Mouse (Mus musculus) kidney, adult 2 months (tissue): ENCODE measurements around the gene Hopx. TPM values are rescaled to one million over a fixed set of nuclear protein-coding genes. Genes with fewer than 3 reads are reported as not detected.

Source experiments
- DNase-seq: peaks from one replicate; pipeline ENCODE4 v3.0.0; 2021
- H3K27ac ChIP-seq: fragments of 200-500 bp; 2 replicates; pipeline ENCODE4 v1.5.1; 2012; ENCODE audit warnings: low read depth, low read length, control low read depth, inconsistent platforms; ENCODE audit not compliant: insufficient read depth
- H3K27me3 ChIP-seq: fragments of 200-500 bp; replicated peaks from 2 replicates; pipeline ENCODE4 v1.6.1; 2012; ENCODE audit warnings: mild to moderate bottlenecking, moderate library complexity, low read length, inconsistent platforms; ENCODE audit not compliant: control insufficient read depth, insufficient read depth
- H3K36me3 ChIP-seq: fragments of 200-500 bp; 2 replicates; pipeline ENCODE4 v1.6.1; 2012; ENCODE audit warnings: mild to moderate bottlenecking, moderate library complexity, low read length, inconsistent platforms; ENCODE audit not compliant: control insufficient read depth, insufficient read depth
- H3K4me1 ChIP-seq: fragments of 200-500 bp; 2 replicates; pipeline ENCODE4 v1.6.1; 2011; ENCODE audit warnings: low read length; ENCODE audit not compliant: control insufficient read depth, insufficient read depth
- H3K4me3 ChIP-seq: fragments of 200-500 bp; 2 replicates; pipeline ENCODE4 v1.5.1; 2011; ENCODE audit warnings: mild to moderate bottlenecking, low read depth, low read length, control low read depth; ENCODE audit not compliant: insufficient read depth
- CTCF ChIP-seq: fragments of 200-500 bp; conservative IDR thresholded peaks from 2 replicates; pipeline ENCODE4 v1.5.1; 2011; ENCODE audit warnings: low read depth, mild to moderate bottlenecking, control low read depth, low read length, moderate library complexity, mixed read lengths; ENCODE audit not compliant: insufficient read depth, insufficient read length
- POLR2A ChIP-seq: fragments of 200-500 bp; IDR thresholded peaks from one replicate; pipeline ENCODE4 v1.6.1; 2011; ENCODE audit warnings: low read depth, low read length, control low read depth
- WGBS: fragments of 180-500 bp; shearing (Covaris S2); methylation state at CpG from one replicate; pipeline ENCODE4 v1.1.7; 2018; 5-methylcytosine and 5-hydroxymethylcytosine counted together
- polyA plus RNA-seq: library from polyadenylated mRNA; depleted of rRNA; stranded (reverse); fragments of >200 nt; gene quantifications from 2 replicates; pipeline ENCODE4 v1.2.3, GENCODE M21; 2012

Hopx gene
- polyA plus RNA-seq, 1 experiment = 14.2 TPM

- no peak for DNase-seq
- no peaks in the 10 kb centered on the region for H3K36me3 ChIP-seq
- no peaks in the 10 kb centered on the region for H3K27me3 ChIP-seq
- no peak overlapping the region for H3K27ac ChIP-seq
- TF ChIP-seq CTCF = no peak
- TF ChIP-seq POLR2A = no peak
- no peak overlapping the region for H3K4me3 ChIP-seq
- 50% methylated on average over 4 of the region's 4 CpGs for WGBS
- H3K4me1 ChIP-seq = no peaks in the 10 kb centered on the region
Observed at GRCm38 (mm10) chr5:77124165-77124564, 9.2 kb upstream of the Hopx start.

- no peaks in the 10 kb centered on the region for H3K27me3 ChIP-seq
- H3K36me3 ChIP-seq = no peaks in the 10 kb centered on the region
- 34% methylated on average over 9 of the region's 9 CpGs for WGBS
- TF ChIP-seq CTCF (no peak), POLR2A (no peak)
- no peak overlapping the region for H3K27ac ChIP-seq
- H3K4me1 ChIP-seq = no peaks in the 10 kb centered on the region
- no peak for DNase-seq
- no peak overlapping the region for H3K4me3 ChIP-seq
Observed at GRCm38 (mm10) chr5:77123597-77123996, 8.7 kb upstream of the Hopx start.

DNA sequence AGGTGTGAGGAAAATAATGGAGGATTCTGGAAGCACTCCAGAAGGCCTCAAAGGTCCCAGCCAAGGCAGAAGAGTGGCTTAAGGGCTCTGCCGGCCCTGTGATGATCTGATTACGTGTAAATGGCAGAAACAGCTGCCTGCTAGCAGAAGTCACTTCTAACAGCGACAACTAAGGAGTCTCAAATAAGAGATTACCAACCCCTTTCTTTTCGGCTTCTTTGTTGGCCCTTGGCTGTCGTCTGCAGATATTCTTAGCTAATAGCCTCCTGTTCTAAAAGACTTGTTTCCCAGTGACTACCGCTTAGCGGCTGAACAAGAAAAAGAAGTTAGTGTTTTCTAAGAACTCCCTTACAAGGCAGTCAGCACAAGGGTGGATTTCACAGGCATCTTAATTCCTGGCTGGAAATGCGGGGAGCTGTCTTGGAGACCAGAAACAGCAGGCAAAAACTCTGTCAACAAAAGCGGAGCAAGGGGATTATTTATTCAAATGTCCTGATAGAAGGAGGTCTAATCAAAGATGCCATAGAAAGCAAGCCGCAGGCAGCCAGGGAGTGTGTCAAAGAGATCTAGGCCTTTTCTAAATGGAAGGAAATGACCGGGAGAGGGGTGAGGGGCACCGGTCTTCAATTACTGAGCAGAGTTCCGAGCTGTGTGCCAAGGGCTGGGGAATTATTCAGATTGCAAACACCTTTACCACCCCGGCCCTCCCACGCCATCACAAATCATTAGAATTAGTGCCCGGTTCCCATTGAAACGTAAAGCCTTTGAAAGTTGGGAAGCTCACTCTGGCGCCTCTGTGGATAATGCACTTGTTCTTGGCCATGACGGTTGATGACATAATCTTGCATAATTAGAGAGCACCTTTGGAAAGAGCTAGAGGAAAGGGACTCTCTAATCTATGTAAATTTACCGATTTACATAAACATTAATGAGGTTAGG, 7.6 kb upstream of the Hopx start:
- WGBS = 36% methylated on average over 20 of the region's 20 CpGs
- Histone ChIP-seq H3K4me3 (no peak overlapping the region), H3K27me3 (no peaks in the 10 kb centered on the region), H3K27ac (no peak overlapping the region), H3K4me1 (no peaks in the 10 kb centered on the region), H3K36me3 (no peaks in the 10 kb centered on the region)
- TF ChIP-seq POLR2A (no peak), CTCF (no peak)
- no peak for DNase-seq

DNA sequence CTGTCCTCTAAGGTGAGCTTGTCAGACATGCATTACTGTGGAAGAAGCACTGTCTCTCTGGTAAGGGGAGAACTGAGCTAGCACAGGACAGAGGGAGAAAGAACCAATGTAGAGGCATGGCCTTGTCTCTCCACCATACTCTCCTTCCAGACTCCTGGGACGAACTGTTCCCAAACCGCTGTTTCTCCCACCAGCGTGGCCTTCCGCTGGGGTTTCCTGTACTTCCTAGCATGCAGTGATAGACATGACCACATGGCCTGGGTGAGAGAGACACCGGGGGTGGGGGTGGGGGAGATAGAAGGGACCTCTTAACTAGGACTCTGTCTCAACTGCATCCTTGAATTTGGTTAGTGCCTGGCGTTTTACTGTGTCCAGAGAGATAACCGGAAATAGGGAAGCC, 5.8 kb upstream of the Hopx start:
- no peaks in the 10 kb centered on the region for H3K36me3 ChIP-seq
- TF ChIP-seq CTCF (no peak), POLR2A (no peak)
- no peak overlapping the region for H3K27ac ChIP-seq
- DNase-seq = no peak
- no peak overlapping the region for H3K4me3 ChIP-seq
- no peaks in the 10 kb centered on the region for H3K27me3 ChIP-seq
- 86% methylated on average over 7 of the region's 7 CpGs for WGBS
- no peaks in the 10 kb centered on the region for H3K4me1 ChIP-seq

- 89% methylated on average over 19 of the region's 19 CpGs for WGBS
- no peaks in the 10 kb centered on the region for H3K27me3 ChIP-seq
- no peak overlapping the region for H3K27ac ChIP-seq
- H3K36me3 ChIP-seq = no peaks in the 10 kb centered on the region
- no peaks in the 10 kb centered on the region for H3K4me1 ChIP-seq
- DNase-seq = no peak
- no peak for TF ChIP-seq POLR2A
- no peak for TF ChIP-seq CTCF
- no peak overlapping the region for H3K4me3 ChIP-seq
Observed at GRCm38 (mm10) chr5:77119475-77120422, 4.8 kb upstream of the Hopx start.

GRCm38 (mm10) chr5:77115732-77116131, 811 bp upstream of the Hopx start:
- no peak for DNase-seq
- WGBS = 67% methylated on average over 9 of the region's 9 CpGs
- Histone ChIP-seq H3K27ac (no peak overlapping the region), H3K4me1 (no peaks in the 10 kb centered on the region), H3K27me3 (no peaks in the 10 kb centered on the region), H3K4me3 (no peak overlapping the region), H3K36me3 (no peaks in the 10 kb centered on the region)
- no peak for TF ChIP-seq CTCF
- TF ChIP-seq POLR2A = no peak

DNA sequence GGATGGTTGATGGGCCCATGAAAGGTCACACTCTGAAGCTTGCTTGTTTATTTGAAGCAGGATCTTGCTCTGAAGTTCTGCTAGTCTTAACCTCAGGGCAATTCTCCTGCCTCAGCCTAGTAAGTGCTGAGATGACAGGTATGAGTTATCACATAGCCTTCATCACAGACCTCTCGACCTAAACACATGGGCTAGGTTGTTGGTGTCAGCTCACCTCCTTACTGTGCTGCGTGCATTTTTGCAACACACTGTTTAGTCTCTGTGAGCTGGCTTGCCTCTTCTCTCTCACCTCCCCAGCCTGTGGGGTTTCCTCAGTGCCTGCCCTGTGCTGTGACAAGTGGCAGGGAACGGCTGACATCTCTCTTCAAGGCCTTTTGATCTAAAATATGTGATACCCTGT, 1.1 kb downstream of the Hopx start:
- no peak for DNase-seq
- H3K36me3 ChIP-seq = no peaks in the 10 kb centered on the region

More for the DNA sequence above, 1.1 kb downstream of the Hopx start:
- Histone ChIP-seq H3K4me3 (no peak overlapping the region), H3K27ac (no peak overlapping the region), H3K27me3 (no peaks in the 10 kb centered on the region), H3K4me1 (no peaks in the 10 kb centered on the region)
- WGBS = 89% methylated on average over 3 of the region's 3 CpGs
- TF ChIP-seq POLR2A = no peak
- TF ChIP-seq CTCF = no peak
